Mouse (Mus musculus): ENCODE data around the gene Sema5b. TPM values are rescaled to one million over a fixed set of nuclear protein-coding genes. Genes with fewer than 3 reads are reported as not detected.
"Not testable (repeated sequence)": the region's sequence is repeated elsewhere in the genome, so short reads cannot be mapped to it uniquely, and the experiment has no call there.

Gene Sema5b
- total RNA-seq, 2 experiments from 2014 or later, result 1.3 to 1.5 TPM

GRCm38 (mm10) chr16:35547966-35548365 is 7.0 kb downstream of the Sema5b start:
- DNase-seq, result no peak
- intact Hi-C loops (cut with DNase I), result no loop called here

- no peak for DNase-seq
- intact Hi-C loops (cut with DNase I), result no loop called here
Measured at GRCm38 (mm10) chr16:35549354-35549753, 8.4 kb downstream of the Sema5b start.

- intact Hi-C loops (cut with DNase I), result no loop called here
- no peak for DNase-seq
Measured at GRCm38 (mm10) chr16:35555596-35556482, 14.9 kb downstream of the Sema5b start.

GRCm38 (mm10) chr16:35557038-35557437 is 16.1 kb downstream of the Sema5b start:
- intact Hi-C loops (cut with DNase I), result no loop called here
- no peak for DNase-seq

- no peak for DNase-seq
- intact Hi-C loops (cut with DNase I), result no loop called here
Measured at GRCm38 (mm10) chr16:35561541-35561940, 20.6 kb downstream of the Sema5b start.

- DNase-seq, result no peak
- intact Hi-C loops (cut with DNase I), result no loop called here
Measured at GRCm38 (mm10) chr16:35564246-35564905, 23.4 kb downstream of the Sema5b start.

GRCm38 (mm10) chr16:35565601-35566000 is 24.7 kb downstream of the Sema5b start:
- DNase-seq; intact Hi-C loops (cut with DNase I): not testable (repeated sequence)

- no peak for DNase-seq
Measured at GRCm38 (mm10) chr16:35568225-35568880, 27.4 kb downstream of the Sema5b start.

GRCm38 (mm10) chr16:35569347-35569746 is 28.4 kb downstream of the Sema5b start:
- intact Hi-C loops (cut with DNase I), result no loop called here
- no peak for DNase-seq

More at GRCm38 (mm10) chr16:35568225-35568880, 27.4 kb downstream of the Sema5b start:
- intact Hi-C loops (cut with DNase I), result no loop called here

GRCm38 (mm10) chr16:35569758-35570157 is 28.8 kb downstream of the Sema5b start:
- DNase-seq, result no peak
- intact Hi-C loops (cut with DNase I), result no loop called here

- intact Hi-C loops (cut with DNase I), result no loop called here
- no peak for DNase-seq
Measured at GRCm38 (mm10) chr16:35570627-35571026, 29.7 kb downstream of the Sema5b start.

- intact Hi-C loops (cut with DNase I), result no loop called here
- DNase-seq, result no peak
Measured at GRCm38 (mm10) chr16:35573586-35573985, 32.6 kb downstream of the Sema5b start.

- intact Hi-C loops (cut with DNase I), result no loop called here
- DNase-seq, result no peak
Measured at GRCm38 (mm10) chr16:35577181-35577941, 36.4 kb downstream of the Sema5b start.

- intact Hi-C loops (cut with DNase I), result no loop called here
- no peak for DNase-seq
Measured at GRCm38 (mm10) chr16:35581299-35581698, 40.4 kb downstream of the Sema5b start.

- intact Hi-C loops (cut with DNase I), result no loop called here
- DNase-seq, result no peak
Measured at GRCm38 (mm10) chr16:35583551-35584080, 42.7 kb downstream of the Sema5b start.

- no peak for DNase-seq
- intact Hi-C loops (cut with DNase I), result no loop called here
Measured at GRCm38 (mm10) chr16:35585126-35585694, 44.3 kb downstream of the Sema5b start.

GRCm38 (mm10) chr16:35587046-35587779 is 46.3 kb downstream of the Sema5b start:
- DNase-seq, result no peak
- intact Hi-C loops (cut with DNase I), result no loop called here

GRCm38 (mm10) chr16:35587866-35588465 is 47.0 kb downstream of the Sema5b start:
- DNase-seq, result no peak
- intact Hi-C loops (cut with DNase I), result no loop called here

- intact Hi-C loops (cut with DNase I), result no loop called here
- no peak for DNase-seq
Measured at GRCm38 (mm10) chr16:35588731-35589151, 47.8 kb downstream of the Sema5b start.
